ENCODE assay signal across 19 mouse cellular contexts in genomic region chr1:192657417-192657816, GRCm38 (mm10).
"Had no signal": no experiment of that assay in that cellular context is flagged by ENCODE, and none has a peak within 500 bp of the region (broad histone marks: within the 10 kb centered on the region; RNA-seq: fewer than 3 reads in every experiment).

No protein-coding gene starts in this region.

- H3K27me3 ChIP-seq: liver, embryonic 13.5 days; liver, embryonic 15.5 days; midbrain, embryonic 12.5 days; neural tube, embryonic 13.5 days; neural tube, embryonic 15.5 days had no signal

- DNase-seq: liver, embryonic 13.5 days; liver, postnatal 0 days; midbrain, embryonic 14.5 days; retina, postnatal 1 day; right cerebral cortex, adult 18-20 months; right cerebral cortex, postnatal 25 days; right cerebral cortex, postnatal 4 days; spleen, adult 18-20 months; thymus, adult 18-20 months; thymus, postnatal 14 days; thymus, postnatal 36 days had no signal

- H3K36me3 ChIP-seq: liver, embryonic 13.5 days; liver, embryonic 15.5 days; midbrain, embryonic 12.5 days; neural tube, embryonic 13.5 days had no signal

- H3K4me2 ChIP-seq: liver, embryonic 11.5 days; liver, embryonic 13.5 days; liver, embryonic 15.5 days; midbrain, embryonic 12.5 days; neural tube, embryonic 13.5 days; neural tube, embryonic 15.5 days had no signal

- H3K9me3 ChIP-seq: liver, embryonic 13.5 days; liver, embryonic 15.5 days; midbrain, embryonic 12.5 days had no signal

- H3K27ac ChIP-seq: liver, embryonic 13.5 days; liver, embryonic 15.5 days; midbrain, embryonic 10.5 days; midbrain, embryonic 12.5 days; neural tube, embryonic 13.5 days; neural tube, embryonic 15.5 days had no signal

- H3K4me3 ChIP-seq: liver, embryonic 13.5 days; liver, embryonic 15.5 days; midbrain, embryonic 10.5 days; midbrain, embryonic 12.5 days; myocyte; neural tube, embryonic 13.5 days; neural tube, embryonic 15.5 days had no signal

- ATAC-seq: liver, postnatal 0 days; midbrain, embryonic 16.5 days had no signal

- H3K9ac ChIP-seq: liver, embryonic 13.5 days; liver, embryonic 15.5 days; liver, postnatal 0 days; midbrain, embryonic 12.5 days; neural tube, embryonic 13.5 days; neural tube, embryonic 15.5 days had no signal

- H3K4me1 ChIP-seq: midbrain, embryonic 10.5 days; midbrain, embryonic 12.5 days; neural tube, embryonic 15.5 days had no signal
